Mouse (Mus musculus) layer of hippocampus, postnatal 14 days (tissue): ENCODE measurements at regions not wholly inside any gene's neighbourhood (a gene's known extent, or its start where the extent isn't known, plus 50 kb on each side); places are given as distances from the start of the nearest gene placed in this dataset.

Experiments
- DNase-seq, 2 experiments: peaks; one replicate each; pipeline ENCODE4 v3.0.0; 2021 to 2022; ENCODE audit warnings: low spot score in 2 of 2, mixed read lengths in 1 of 2

- no peak for DNase-seq
These were observed 60.6 kb downstream of the Serpinb6d start for GRCm38 (mm10) chr13:33721851-33722250.

GRCm38 (mm10) chr13:33762293-33763125, 80.7 kb downstream of the Serpinb6e start:
- peak; percentile 62 to 81 for DNase-seq

- DNase-seq = no peak
These were observed 79.8 kb downstream of the Serpinb6e start for GRCm38 (mm10) chr13:33763295-33763916.
